Mouse (Mus musculus): ENCODE data around the gene Gab1.
A peak's percentile ranks its signal among the peaks of the same experiment; 100 is the strongest.

Gene Gab1

DNA sequence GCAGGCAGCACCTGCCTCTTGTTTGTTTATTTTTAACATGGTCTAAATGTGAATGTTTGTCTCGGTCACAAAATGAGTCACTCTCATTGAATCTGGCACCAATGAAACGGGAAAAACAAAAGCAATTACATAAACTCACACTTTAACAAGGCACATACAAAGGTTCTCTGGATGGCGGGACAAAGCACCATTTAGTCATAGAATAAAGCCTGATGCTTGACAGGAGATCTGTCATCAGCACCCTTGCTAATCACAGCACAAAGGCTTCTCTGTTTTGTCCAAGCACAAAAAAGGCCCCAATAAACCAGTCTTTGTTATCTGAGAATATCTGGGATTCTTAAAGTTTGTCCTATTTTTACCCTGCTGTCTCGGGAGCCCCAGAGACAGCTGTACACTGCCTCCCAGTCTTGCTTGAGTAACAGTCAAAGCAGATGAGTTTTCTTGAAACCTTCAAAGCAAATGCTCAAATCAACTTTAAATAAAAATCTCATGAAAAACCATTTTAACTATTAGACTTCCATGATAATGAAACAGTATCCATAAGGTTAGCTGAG is 76.2 kb downstream of the Gab1 start:
- DNase-seq: no peak

DNA sequence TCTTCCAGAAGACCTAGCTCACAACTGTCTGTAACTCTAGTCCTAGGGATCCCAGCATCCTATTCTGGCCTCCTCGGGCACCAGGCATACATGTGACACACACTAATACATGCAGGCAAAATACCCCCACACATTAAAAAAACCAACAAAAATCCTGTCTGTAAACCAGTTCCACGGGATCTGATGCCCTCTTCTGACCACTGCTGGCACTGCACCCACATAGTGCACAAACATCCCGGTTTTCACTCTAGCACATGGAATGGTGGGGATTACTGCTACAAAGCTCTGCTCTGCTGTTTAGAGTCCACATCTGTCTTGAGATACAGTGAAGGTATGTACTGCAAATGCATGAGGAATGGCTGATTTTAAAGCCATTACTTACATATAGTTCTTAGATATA is 81.5 kb downstream of the Gab1 start:
- no peak for DNase-seq

DNA sequence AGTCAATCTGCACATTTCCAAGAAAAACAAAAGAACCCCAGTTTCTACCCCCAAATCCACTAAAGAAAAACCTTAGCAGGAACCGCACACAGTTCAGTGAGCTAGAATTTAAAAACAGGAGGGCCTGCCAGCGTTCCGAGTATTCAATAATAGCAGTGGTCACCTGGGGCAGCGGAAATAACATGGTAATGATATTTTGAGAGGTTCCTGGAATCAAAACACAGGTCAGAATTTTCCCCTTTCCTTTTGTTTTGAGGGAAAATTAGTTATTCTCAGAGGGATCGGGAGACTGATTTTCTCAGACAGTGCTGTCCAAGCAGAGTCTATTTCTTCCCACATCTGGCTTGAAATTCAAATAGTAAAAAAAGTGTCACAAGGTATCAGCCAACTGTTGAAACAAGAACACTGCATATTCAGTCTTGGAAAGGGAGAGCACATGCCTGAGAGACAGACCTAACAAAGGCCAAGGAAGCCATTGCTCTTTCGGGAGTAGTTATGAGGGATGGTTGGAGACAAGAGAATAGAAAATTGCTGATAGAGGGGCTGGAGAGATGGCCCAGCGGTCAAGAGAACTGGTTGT is 82.0 kb downstream of the Gab1 start:
- no peak for DNase-seq

DNA sequence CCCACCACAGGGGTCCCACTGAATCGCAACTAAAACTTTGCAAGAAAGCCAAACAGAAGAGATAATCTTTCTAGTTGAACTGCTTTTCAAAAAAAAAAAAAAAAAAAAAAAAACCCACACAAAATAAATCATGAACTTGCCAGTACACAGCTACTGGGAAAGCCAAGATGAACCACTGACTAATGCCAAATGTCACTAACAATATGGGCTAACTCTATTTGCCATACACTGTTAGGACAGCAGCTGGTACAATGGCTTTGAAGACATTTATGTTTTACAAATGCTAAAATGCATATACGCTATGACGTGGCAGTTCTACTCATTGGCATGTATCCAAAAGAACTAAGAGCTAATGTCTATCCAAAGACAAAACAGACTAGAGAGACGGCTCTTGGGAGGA is 84.2 kb downstream of the Gab1 start:
- no peak for DNase-seq

DNA sequence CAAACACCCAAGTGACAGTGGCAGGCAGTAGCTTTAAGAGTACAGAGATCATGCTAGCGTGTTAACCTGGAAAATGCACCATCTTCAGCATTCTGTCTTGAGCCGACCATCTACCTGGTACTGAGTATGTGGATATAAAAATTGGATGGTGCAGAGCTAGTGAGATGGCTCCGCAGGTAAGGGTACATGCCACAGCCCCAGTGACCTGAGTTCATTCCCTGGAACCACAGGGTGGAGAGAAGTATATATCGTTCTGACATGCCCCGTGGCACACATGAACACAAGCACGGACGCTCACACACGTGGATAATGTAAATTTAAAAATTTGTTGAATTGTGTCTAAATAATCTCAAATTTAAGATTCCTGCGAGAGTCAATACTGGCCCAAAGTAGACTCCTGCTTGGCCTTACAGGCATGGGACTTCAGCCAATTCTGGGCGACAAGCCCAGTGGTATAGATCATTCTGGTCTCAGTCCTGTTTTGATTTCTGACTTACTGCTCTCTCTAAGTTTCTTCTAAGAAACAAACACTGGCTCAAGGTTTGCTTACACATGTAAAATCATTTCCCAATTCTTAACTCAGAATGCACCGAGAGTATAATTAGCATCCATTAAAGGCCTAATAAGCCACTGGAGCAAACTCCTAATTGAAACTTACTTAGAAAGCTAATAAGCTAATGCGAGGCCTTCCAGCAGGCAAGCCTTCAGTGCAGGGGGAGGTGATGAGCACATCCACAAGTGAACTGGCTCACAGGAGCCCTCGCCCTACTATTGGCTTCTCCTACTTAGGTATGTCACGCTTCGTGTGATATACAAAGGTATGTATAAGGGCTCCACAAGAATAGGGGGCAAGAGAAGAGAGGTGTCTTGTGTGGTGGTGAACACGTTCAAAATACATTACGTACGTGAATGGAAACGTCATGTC is 85.5 kb downstream of the Gab1 start:
- no peak for DNase-seq

DNA sequence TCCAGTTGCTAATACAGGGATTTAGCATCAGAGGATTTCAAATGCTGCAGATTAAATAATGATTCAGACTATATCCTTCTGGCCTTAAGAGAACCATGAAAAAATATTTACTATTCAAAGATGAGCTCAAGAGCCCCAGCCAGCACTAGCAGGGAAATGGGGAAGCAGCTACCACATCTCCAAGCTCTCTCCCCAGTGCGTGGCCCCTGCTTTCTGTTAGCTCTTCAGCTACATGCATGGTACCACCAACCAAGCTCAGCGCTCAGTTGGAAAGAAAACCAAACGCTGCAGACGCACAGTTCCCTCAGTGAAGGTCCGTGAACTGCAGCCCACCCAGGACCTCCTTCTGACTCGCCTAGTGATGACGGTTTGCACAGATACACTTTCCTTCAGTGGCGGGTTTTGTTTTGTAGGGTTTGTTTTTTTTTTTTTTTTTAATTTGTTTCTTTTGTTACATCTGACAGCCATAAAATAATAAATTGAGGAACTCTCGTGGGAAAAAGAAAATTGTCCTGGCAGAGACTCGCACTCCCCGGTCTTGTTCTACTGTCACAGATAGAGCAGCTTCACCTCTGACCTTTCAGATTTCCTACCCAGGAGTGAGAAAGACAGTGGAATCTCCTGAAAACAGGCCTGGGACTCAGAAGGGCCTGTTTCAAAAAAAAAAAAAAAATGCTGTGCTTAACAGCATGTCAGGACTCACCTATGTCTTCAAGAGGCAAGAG is 86.4 kb downstream of the Gab1 start:
- no peak for DNase-seq

DNA sequence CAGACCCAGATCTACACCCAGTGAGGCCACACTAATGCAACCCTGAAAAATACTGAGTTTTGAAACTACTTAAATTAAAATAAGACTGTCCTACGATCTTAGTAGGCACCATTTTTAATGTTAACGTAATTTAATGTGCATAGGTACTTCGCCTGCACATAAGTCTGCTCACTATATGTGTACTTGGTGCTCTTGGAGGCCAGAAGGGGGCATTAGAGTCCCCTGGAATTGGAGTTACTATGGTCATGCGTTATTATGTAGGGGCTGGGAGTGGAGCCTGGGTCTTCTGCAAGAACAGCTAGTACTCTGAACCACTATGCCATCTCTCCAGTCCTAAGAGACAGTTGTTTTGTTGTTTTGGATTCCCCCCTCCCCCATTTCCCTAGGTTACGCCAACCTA is 88.1 kb downstream of the Gab1 start:
- DNase-seq: no peak

DNA sequence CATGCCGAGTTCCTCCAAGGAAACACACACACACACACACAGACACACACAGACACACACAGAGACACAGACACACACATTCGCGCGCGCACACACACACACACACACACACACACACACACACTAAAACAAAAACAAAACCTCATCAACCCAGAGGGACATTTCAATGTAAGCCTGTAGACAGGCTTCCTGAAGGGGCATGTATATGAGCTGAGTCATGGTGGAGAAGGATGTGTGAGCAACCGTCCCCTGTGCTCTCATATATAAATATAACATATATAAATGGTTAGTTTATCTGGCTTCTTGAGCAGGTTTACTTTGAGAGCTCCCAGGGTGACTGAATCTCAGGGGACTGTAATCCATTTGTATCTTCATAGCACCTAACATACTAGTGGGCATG is 91.0 kb downstream of the Gab1 start:
- no peak for DNase-seq

DNA sequence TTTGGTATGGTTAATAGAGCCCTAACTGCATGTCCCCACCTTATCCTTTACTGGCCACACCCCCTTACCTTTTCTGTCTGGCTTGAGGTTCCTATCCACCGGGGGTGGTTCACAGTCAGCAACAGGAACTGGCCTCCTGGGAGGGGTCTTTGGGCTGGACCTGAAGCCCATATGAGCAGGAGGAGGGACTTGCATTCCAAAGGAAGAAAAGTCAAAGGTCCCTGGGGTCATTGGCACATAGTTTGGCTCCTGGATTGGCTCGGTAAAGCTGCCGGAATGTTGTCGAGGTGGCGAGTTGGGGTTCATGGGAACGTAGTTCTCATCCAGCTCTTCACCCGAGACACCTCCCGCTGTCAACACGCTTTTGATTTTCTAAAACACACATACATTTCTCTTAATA is 95.8 kb downstream of the Gab1 start:
- DNase-seq: no peak

DNA sequence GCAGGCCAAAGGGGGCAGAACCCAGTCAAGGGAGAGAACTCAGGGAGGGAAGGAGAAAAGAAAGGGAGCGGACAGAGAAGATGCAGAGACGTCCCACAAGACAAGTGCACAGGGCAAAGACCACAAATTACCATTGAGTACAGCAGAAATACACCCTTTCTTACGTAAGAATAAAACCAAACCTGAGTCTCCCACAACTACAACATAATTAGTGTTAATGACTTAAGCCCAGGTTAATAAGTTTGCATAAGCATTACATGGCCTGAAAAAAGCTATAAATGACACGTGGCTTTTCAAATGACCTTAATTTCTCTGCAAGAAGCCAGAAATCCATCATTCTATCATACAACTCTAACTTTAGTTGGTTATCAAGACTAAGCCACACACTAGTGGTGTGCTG is 97.0 kb downstream of the Gab1 start:
- no peak for DNase-seq

DNA sequence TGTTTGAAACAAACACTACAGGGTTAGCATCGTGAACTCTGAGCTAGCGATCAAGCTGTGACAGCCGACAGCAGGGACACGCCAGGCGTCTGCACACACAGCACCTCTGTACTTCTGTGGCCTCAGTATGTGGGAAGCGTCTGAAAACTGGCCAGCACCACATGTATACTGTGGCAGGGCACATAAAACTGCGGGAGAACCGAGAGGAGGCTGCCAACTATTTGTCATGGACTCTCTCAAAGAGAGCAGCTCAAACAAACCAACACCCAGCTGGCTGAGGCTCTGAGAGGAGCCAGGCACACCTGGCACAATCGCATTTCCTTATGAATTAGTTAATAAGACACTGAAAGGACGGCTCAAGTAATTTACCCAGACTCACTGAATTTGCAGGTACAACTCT is 99.0 kb downstream of the Gab1 start:
- no peak for DNase-seq

DNA sequence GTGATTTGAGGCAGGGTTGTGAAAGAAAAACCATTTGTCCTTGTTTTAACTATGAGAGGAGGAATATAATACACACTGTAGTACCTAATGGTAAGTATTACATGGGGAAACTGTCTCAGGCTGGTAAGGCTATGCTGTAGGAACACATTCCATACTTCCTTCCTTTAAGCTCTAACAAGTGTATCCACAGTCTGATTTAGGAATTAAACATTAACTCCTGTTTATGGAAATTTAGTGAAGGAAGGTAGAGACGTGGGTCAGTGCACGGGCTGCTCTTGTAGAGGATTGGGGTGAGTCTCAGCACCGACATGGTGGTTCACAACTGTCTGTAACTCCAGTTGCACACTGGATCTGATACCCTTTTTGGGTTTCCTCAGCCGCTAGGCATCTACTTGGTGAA is 100.0 kb downstream of the Gab1 start:
- DNase-seq: no peak

DNA sequence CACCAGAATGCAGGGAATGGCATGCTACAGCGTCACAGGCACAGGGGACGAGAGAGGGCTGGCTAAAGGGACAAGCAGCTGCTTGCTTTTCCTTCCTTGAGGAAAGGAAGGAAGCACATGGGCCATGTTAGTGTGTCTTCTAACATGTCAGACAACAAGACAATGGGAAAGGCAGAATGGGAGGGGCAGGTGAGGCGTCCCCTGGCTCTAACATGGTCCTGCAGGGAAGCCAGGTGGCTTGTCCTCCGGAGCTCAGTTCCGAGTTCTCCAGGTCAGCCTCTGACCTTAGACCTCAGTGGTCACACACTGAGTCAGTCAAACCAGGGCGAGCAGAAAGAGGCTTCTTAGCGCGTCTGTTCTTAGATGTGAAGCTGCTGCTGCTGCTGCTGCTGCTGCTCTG is 103.9 kb downstream of the Gab1 start:
- no peak for DNase-seq

DNA sequence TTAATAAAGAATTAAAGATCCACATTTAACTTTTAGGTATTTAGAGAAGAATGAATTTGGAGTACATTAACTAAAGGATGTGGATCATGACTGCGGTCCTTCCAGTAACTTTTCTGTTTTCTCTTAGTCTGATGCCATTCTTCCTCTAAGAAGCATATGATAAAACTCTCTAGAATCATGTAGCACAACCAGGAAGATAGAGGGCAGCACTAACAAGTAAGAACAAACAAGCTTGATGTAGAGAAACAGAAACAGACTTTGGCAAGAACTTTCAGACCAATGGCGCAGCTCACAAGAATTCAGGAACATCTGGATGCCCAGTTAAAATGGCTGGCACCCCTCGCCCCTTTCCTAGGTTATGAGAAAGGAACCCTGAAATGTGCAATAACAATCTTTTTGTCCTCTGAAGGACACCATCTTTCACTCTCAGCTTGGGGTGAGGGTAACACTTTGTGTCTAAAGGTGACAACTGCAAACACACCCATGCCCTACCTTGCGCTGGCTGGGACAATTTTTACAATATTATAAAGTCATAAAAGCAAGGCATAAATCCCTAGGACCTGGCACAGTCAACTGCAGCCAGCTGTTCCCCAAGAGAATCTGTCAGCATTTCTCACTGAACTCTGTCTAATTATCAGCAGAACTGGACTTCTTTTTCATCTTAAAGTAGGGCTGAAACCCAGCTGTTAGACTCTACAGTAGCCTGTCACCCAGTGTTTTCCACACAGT is 107.4 kb downstream of the Gab1 start:
- DNase-seq: no peak

DNA sequence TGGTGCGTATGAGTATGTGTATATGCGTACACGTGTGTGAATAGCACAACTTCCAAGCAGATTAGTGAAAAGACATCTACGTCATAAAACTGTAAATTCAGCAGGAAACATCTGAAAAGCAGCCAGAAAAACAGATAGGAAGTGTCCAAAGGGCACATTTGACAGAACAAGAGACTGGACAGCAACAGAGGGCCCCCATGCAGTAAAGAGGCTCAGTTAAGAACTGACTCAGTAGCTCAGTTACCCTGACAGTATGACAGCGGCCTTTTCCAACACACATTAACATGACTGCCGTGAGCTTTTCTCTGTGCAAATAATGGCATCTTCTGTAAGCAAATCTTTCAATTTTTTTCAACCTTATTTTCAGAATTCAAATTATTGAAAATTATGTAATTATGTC is 111.9 kb downstream of the Gab1 start:
- no peak for DNase-seq

DNA sequence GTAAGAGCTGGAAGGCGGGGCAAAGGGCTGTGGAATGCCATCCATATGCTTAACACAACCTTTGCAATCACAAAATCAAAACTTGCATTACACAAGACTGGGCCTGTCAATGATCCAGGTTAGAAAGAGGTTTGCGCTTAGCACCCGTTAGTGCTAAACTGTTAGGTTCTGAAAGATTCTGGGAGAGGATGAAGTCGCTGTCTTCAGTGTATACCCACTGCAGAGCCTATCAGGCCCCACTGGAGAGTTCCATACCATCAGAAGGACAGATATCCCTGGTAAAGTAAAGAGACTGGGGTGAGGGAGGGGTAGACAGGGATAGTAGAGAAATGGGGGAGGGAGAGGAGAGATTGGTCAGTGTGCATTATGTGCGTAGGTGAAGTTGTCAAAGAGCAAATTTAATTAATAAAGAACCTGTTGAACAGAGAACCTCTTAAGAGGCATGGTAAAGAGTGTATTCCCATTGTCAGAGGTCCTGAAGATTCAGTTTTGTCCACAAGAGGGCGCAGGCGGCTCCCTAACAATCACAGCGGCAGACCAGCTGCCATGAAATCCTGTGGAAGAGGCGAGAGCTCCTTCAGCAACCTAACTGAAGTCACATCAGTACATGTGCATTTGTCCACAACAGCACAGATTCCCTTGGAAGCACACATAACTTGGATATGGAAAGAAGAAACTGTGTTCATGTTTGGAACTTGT is 127.2 kb downstream of the Gab1 start:
- peak; percentile 78 for DNase-seq

DNA sequence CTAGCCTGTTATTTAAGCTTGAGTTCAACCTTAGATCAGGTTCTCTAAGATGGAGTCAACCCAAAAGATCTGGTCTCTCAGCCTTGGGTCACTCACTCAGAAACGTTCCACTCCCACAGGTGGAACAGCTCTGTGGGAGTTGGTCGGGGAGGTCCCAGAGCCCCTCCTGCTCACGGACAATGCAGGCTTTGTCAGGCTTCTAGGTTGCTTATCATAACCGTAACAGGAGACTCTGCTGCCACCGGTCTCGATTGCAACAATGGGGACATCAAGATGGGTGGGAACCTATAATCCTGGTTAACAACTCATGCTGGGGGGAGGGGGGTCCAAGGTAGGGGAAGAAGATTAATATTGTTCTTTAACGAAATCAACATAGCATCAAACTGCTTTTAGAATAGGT is 127.9 kb downstream of the Gab1 start:
- no peak for DNase-seq

DNA sequence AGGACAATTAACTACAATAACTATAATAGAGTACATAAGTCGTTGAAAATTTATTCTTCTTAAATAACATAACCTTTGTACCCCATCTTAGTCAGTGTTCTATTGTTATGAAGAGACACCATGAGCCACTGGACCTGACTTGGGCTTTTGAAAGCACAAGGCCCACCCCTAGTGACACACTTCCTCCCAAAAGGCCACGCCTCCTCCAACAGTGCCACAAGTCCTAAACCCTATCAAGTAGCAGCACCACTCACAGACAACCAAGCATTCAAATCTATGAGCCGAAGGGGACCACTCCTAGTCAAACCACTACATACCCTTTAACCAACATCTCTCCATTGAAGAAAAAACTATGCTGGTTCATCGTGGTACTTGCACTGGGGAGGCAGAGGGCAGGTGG is 131.2 kb downstream of the Gab1 start:
- no peak for DNase-seq

DNA sequence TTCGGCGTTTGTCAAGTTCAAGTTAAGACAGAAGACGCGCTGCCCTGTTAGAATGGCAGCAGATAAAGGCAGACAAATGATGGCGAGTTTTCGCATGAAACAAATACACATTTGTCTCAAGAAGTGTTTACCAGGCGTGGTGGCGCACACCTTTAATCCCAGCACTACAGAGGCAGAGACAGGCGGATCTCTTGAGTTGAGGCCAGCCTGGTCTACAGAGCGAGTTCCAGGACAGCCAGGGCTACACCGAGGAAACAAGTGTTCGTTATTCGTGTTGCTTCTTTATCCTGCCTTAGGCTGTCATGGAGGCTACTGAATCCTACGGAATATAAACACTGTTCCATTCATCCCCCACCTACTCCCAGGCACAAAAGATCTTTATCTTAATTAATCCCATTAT is 140.4 kb downstream of the Gab1 start:
- no peak for DNase-seq

DNA sequence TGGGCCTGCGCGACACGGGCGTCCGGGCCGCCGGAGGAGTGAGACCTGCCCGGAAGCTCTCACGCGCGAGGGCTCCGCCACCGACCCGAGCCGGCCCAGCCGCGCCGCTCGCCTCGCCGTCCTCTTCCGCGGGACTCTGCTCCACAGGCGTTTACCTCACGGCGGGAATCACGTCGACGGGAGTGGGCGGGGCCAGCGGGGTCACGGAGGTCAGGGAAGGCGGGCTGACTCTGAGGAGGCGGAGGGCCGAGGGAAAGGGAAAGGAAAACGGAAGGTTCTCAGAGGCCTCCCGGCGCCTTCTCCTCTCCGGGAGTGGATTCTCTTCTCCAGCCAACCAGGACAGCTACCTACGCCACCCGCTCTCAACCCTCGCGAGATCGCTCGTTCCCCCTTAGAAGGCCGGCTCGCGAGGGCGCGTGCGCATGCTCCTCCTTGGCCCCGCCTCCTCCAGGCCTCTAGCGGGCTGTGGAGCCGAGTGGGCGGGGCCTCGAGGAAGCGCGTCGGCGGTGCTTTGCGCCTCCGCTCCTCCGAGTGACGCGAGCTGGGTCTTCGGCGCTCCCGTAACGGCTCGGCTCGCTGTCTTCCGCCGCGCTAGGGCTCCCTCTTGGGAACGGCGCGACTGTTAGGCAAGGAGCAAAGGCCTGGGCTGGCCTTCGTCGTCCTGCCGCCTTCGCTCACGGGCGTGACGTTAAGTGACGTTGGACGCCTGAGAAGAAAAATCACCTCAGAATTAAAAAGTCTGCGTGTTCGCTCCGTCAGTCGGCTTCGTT is 141.0 kb downstream of the Gab1 start, which contains the start of gene Smarca5:
TSS of gene Smarca5 (minus strand) at position 343 of the 770 bp plus-strand sequence.
- peak; percentile 92 for DNase-seq

DNA sequence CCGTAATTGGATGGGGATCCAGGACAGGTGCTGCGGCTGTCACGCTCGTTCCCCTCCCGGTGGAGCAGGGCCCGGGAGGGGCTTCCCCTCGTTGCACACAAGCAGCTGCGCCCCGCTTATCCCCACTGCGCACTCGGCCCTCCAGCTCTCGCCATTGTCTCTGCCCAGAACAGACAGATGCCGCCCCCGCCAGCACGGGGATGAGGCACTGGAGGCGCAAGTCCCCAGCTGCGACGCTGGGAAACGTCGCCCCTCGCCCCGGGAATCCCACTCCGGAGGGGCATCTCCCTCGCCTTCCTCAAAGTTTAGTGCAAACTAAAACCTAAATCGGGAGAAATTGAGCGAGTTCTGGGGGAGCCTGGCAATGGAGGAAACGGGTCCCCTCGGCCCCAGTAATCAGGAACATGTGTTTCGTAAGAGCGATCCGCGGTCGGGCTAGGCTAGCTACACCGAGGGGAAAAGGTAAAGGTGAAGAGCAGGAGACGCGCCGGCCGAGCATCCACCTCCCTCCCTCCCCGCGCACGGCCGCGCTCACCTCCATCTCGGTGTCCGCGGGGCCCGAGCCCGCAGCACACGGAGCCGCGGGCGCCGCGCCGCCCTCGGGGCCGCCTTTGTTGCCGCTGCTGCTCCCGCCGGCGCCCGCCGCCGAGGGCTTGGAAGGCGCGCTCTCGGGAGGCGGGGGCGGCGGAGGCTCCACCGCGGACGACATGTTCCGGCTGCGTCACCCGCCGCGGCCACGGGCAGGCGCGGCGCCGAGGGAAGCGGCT is 141.7 kb downstream of the Gab1 start:
- DNase-seq: peak; percentile 70

Measured in right cerebral cortex, postnatal 25 days (tissue).